Mouse (Mus musculus): ENCODE data around the gene Spo11. TPM values are rescaled to one million over a fixed set of nuclear protein-coding genes. Genes with fewer than 3 reads are reported as not detected.

The Spo11 gene
- polyA plus RNA-seq, 1 experiment from 2014 or later = 1.7 TPM

DNA sequence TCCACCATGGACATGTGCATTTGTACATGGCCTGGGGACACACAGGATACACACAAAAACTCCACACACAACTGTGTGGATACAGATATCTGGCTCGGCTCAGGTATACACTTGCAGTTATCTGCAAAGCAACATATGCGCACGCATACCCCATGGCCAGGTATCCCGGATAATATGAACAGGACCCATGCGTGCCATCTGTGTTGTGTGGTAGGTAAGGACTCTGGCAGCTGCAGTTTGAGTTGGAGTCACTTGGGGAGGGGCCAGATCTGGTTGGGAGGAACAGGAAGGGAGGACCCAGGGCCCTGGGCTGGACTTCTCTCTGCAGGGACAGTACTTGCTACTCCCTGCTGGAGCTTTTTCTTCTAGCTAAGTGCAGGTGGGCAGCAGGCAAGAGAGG, 58.2 kb downstream of the Spo11 start:
- no peaks in the 10 kb centered on the region for H3K27me3 ChIP-seq (ENCODE audit: control insufficient read depth, insufficient read depth, low read length)
- H3K27ac ChIP-seq (replicated peaks; ENCODE audit: low read depth, low read length) = no peak overlapping the region
- no peak overlapping the region for H3K9ac ChIP-seq (ENCODE audit: low read length)
- H3K4me2 ChIP-seq (ENCODE audit: low read depth, severe bottlenecking) = no peak overlapping the region
- no peaks in the 10 kb centered on the region for H3K4me1 ChIP-seq (ENCODE audit: control insufficient read depth, insufficient read depth, low read length)
- H3K4me3 ChIP-seq (ENCODE audit: low read depth, low read length) = no peak overlapping the region
- ATAC-seq (ENCODE audit: insufficient number of reproducible peaks, low FRiP score, low TSS enrichment, low read depth) (no peak), DNase-seq (ENCODE audit: low spot score) (no peak)
- 90% methylated on average over 5 of the region's 5 CpGs for WGBS
- H3K9me3 ChIP-seq (ENCODE audit: control insufficient read depth, low read length) = no peaks in the 10 kb centered on the region
- peaks cover 28% of the 10 kb centered on the region for H3K36me3 ChIP-seq (ENCODE audit: control insufficient read depth, insufficient read depth, low read length)

- Histone ChIP-seq H3K27ac (replicated peaks; ENCODE audit: low read depth, low read length) (no peak overlapping the region), H3K9ac (ENCODE audit: low read length) (no peak overlapping the region), H3K4me1 (ENCODE audit: control insufficient read depth, insufficient read depth, low read length) (no peaks in the 10 kb centered on the region), H3K9me3 (ENCODE audit: control insufficient read depth, low read length) (no peaks in the 10 kb centered on the region), H3K4me3 (ENCODE audit: low read depth, low read length) (no peak overlapping the region), H3K27me3 (ENCODE audit: control insufficient read depth, insufficient read depth, low read length) (no peaks in the 10 kb centered on the region), H3K36me3 (ENCODE audit: control insufficient read depth, insufficient read depth, low read length) (peaks cover 25% of the 10 kb centered on the region), H3K4me2 (ENCODE audit: low read depth, severe bottlenecking) (no peak overlapping the region)
- WGBS = 91% methylated on average over 5 of the region's 5 CpGs
- DNase-seq (ENCODE audit: low spot score) = no peak
- no peak for ATAC-seq (ENCODE audit: insufficient number of reproducible peaks, low FRiP score, low TSS enrichment, low read depth)
Measured at GRCm38 (mm10) chr2:173036055-173036454, 58.6 kb downstream of the Spo11 start.

DNA sequence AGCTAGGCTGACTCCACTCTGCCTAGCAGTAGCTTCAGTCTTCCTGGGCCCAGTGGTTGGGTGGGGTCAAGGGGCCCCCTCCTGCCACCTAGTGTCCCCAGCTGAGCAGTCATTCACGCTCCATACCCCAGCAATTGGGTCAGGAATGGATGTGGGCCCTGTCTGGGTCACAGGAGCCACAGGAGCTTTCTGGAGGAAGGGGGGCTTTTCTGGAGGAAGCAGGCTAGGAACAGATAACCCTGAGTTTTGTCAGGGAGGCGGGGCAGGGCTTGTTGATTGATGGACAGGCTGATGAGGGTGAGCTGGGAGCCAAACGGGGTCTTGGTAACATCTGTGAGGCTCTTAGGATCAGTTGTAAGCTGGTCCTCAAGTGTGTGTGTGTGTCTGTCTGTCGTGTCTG, 59.1 kb downstream of the Spo11 start:
- no peak for DNase-seq (ENCODE audit: low spot score)
- H3K4me2 ChIP-seq (ENCODE audit: low read depth, severe bottlenecking) = no peak overlapping the region
- no peak overlapping the region for H3K9ac ChIP-seq (ENCODE audit: low read length)
- 44% methylated on average over 4 of the region's 4 CpGs for WGBS
- no peak overlapping the region for H3K27ac ChIP-seq (replicated peaks; ENCODE audit: low read depth, low read length)
- no peaks in the 10 kb centered on the region for H3K9me3 ChIP-seq (ENCODE audit: control insufficient read depth, low read length)
- ATAC-seq (ENCODE audit: insufficient number of reproducible peaks, low FRiP score, low TSS enrichment, low read depth) = no peak
- no peaks in the 10 kb centered on the region for H3K27me3 ChIP-seq (ENCODE audit: control insufficient read depth, insufficient read depth, low read length)
- H3K36me3 ChIP-seq (ENCODE audit: control insufficient read depth, insufficient read depth, low read length) = peaks cover 22% of the 10 kb centered on the region
- H3K4me3 ChIP-seq (ENCODE audit: low read depth, low read length) = no peak overlapping the region
- no peaks in the 10 kb centered on the region for H3K4me1 ChIP-seq (ENCODE audit: control insufficient read depth, insufficient read depth, low read length)

DNA sequence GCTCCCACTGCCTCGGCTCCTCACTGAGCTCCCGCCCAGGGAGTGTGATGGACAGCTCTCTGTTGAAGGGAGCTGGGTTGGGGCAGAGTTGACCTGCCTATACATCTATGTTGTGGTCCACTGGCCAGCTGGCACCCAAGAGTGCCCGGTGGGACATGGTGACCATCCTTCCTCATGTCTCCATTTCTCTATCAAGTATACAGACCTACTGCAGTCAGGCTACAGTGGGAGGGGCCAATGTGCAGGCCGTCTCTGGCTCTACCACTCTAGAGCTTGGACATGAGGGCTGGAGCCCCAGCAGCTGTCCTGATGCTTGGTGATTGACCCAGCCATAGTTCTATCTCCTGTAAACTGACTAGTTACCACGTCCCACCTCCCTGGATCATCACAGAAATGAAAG, 59.8 kb downstream of the Spo11 start:
- Histone ChIP-seq H3K4me3 (ENCODE audit: low read depth, low read length) (no peak overlapping the region), H3K9ac (ENCODE audit: low read length) (no peak overlapping the region), H3K4me2 (ENCODE audit: low read depth, severe bottlenecking) (no peak overlapping the region), H3K9me3 (ENCODE audit: control insufficient read depth, low read length) (no peaks in the 10 kb centered on the region), H3K27ac (replicated peaks; ENCODE audit: low read depth, low read length) (0 out of 2 replicates have a peak overlapping the region, but pooled peaks have one; percentile 23), H3K27me3 (ENCODE audit: control insufficient read depth, insufficient read depth, low read length) (no peaks in the 10 kb centered on the region), H3K4me1 (ENCODE audit: control insufficient read depth, insufficient read depth, low read length) (no peaks in the 10 kb centered on the region), H3K36me3 (ENCODE audit: control insufficient read depth, insufficient read depth, low read length) (peaks cover 18% of the 10 kb centered on the region)
- DNase-seq (ENCODE audit: low spot score) (no peak), ATAC-seq (ENCODE audit: insufficient number of reproducible peaks, low FRiP score, low TSS enrichment, low read depth) (no peak)
- WGBS = 83% methylated on average over 5 of the region's 5 CpGs

DNA sequence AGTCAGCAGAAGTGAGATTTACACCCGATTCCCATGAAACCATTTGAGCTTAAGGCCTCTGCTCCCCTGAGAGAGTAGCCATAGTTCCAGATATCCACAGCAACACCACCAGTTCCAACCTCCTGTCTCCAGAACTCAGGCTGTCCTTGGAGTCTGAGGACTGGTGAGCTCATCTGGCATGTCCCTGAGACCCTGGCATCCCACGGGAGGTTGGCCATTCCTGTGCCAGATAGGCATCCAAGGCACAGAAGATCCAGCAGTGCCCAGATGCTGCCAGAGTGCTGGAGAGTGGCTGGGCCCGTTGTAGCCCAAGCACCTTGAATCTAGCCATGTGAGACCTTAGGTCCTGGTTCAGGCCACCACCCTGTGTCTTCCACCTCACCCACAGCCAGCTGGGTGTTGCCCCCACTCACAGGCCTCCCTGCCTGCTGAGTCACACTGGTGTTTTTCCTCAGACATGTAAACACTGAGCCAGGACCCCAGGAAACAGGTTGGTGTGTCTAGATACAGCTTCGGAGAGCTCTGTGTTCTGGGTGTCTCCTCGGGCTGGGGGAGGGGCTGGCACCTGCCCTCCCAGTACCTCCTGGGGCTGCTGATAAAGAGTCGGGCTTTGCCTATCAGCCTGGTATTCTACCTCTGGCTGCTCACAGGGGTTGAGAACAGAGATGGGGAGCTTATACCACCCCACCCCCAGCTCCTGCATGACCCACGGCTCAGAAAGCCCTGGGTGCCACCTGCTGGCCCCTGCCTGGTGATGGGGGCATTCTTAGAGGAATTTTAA, 60.5 kb downstream of the Spo11 start:
- 0 out of 2 replicates have a peak overlapping the region, but pooled peaks have one; percentile 23 for H3K27ac ChIP-seq (replicated peaks; ENCODE audit: low read depth, low read length)
- no peak overlapping the region for H3K9ac ChIP-seq (ENCODE audit: low read length)
- no peak overlapping the region for H3K4me3 ChIP-seq (ENCODE audit: low read depth, low read length)
- WGBS = 79% methylated on average over 7 of the region's 7 CpGs
- H3K9me3 ChIP-seq (ENCODE audit: control insufficient read depth, low read length) = no peaks in the 10 kb centered on the region
- DNase-seq (ENCODE audit: low spot score) (no peak), ATAC-seq (ENCODE audit: insufficient number of reproducible peaks, low FRiP score, low TSS enrichment, low read depth) (no peak)
- H3K4me2 ChIP-seq (ENCODE audit: low read depth, severe bottlenecking) = no peak overlapping the region
- H3K4me1 ChIP-seq (ENCODE audit: control insufficient read depth, insufficient read depth, low read length) = no peaks in the 10 kb centered on the region
- no peaks in the 10 kb centered on the region for H3K27me3 ChIP-seq (ENCODE audit: control insufficient read depth, insufficient read depth, low read length)
- H3K36me3 ChIP-seq (ENCODE audit: control insufficient read depth, insufficient read depth, low read length) = peaks cover 15% of the 10 kb centered on the region

DNA sequence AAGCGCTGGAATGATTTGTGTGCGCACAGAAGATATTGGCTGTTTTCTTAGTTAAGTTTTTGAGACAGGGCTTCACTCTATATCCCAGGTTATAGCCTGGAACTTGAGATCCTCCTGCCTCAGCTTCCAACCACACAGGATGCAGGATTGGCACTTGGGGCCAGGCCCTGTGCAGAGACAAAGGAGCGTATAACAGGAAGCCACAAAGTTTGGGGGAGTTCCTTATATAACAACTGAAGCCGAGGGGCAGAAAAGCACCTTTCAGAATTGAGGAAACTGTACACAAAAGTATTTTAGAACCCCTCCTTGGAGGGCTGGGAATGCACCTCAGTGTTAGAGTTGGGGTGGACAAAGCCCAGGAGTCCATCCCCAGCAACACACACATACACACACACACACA, 61.5 kb downstream of the Spo11 start:
- Histone ChIP-seq H3K4me3 (ENCODE audit: low read depth, low read length) (no peak overlapping the region), H3K4me1 (ENCODE audit: control insufficient read depth, insufficient read depth, low read length) (no peaks in the 10 kb centered on the region), H3K36me3 (ENCODE audit: control insufficient read depth, insufficient read depth, low read length) (peaks cover 7% of the 10 kb centered on the region), H3K9ac (ENCODE audit: low read length) (no peak overlapping the region), H3K4me2 (ENCODE audit: low read depth, severe bottlenecking) (no peak overlapping the region), H3K27me3 (ENCODE audit: control insufficient read depth, insufficient read depth, low read length) (no peaks in the 10 kb centered on the region), H3K9me3 (ENCODE audit: control insufficient read depth, low read length) (no peaks in the 10 kb centered on the region), H3K27ac (replicated peaks; ENCODE audit: low read depth, low read length) (no peak overlapping the region)
- DNase-seq (ENCODE audit: low spot score) (no peak), ATAC-seq (ENCODE audit: insufficient number of reproducible peaks, low FRiP score, low TSS enrichment, low read depth) (no peak)
- WGBS = 93% methylated on average over 4 of the region's 4 CpGs

GRCm38 (mm10) chr2:173040803-173041202, 63.3 kb downstream of the Spo11 start:
- WGBS = 87% methylated on average over 3 of the region's 3 CpGs
- Histone ChIP-seq H3K4me2 (ENCODE audit: low read depth, severe bottlenecking) (no peak overlapping the region), H3K27ac (replicated peaks; ENCODE audit: low read depth, low read length) (no peak overlapping the region), H3K9me3 (ENCODE audit: control insufficient read depth, low read length) (no peaks in the 10 kb centered on the region), H3K4me3 (ENCODE audit: low read depth, low read length) (no peak overlapping the region), H3K4me1 (ENCODE audit: control insufficient read depth, insufficient read depth, low read length) (no peaks in the 10 kb centered on the region), H3K36me3 (ENCODE audit: control insufficient read depth, insufficient read depth, low read length) (peaks cover 1% of the 10 kb centered on the region; the same call in 1 of the 2 replicates), H3K27me3 (ENCODE audit: control insufficient read depth, insufficient read depth, low read length) (no peaks in the 10 kb centered on the region), H3K9ac (ENCODE audit: low read length) (no peak overlapping the region)
- DNase-seq (ENCODE audit: low spot score) (no peak), ATAC-seq (ENCODE audit: insufficient number of reproducible peaks, low FRiP score, low TSS enrichment, low read depth) (no peak)

- no peaks in the 10 kb centered on the region for H3K27me3 ChIP-seq (ENCODE audit: control insufficient read depth, insufficient read depth, low read length)
- H3K4me2 ChIP-seq (ENCODE audit: low read depth, severe bottlenecking) = no peak overlapping the region
- ATAC-seq (ENCODE audit: insufficient number of reproducible peaks, low FRiP score, low TSS enrichment, low read depth) (no peak), DNase-seq (ENCODE audit: low spot score) (no peak)
- H3K4me3 ChIP-seq (ENCODE audit: low read depth, low read length) = no peak overlapping the region
- H3K9ac ChIP-seq (ENCODE audit: low read length) = no peak overlapping the region
- no peaks in the 10 kb centered on the region for H3K36me3 ChIP-seq (ENCODE audit: control insufficient read depth, insufficient read depth, low read length)
- H3K9me3 ChIP-seq (ENCODE audit: control insufficient read depth, low read length) = no peaks in the 10 kb centered on the region
- WGBS = 63% methylated on average over 5 of the region's 5 CpGs
- H3K27ac ChIP-seq (replicated peaks; ENCODE audit: low read depth, low read length) = no peak overlapping the region
- no peaks in the 10 kb centered on the region for H3K4me1 ChIP-seq (ENCODE audit: control insufficient read depth, insufficient read depth, low read length)
Measured at GRCm38 (mm10) chr2:173041242-173041641, 63.7 kb downstream of the Spo11 start.

- ATAC-seq (ENCODE audit: insufficient number of reproducible peaks, low FRiP score, low TSS enrichment, low read depth) (no peak), DNase-seq (ENCODE audit: low spot score) (no peak)
- H3K27me3 ChIP-seq (ENCODE audit: control insufficient read depth, insufficient read depth, low read length) = no peaks in the 10 kb centered on the region
- no peaks in the 10 kb centered on the region for H3K4me1 ChIP-seq (ENCODE audit: control insufficient read depth, insufficient read depth, low read length)
- H3K4me3 ChIP-seq (ENCODE audit: low read depth, low read length) = no peak overlapping the region
- H3K4me2 ChIP-seq (ENCODE audit: low read depth, severe bottlenecking) = no peak overlapping the region
- no peaks in the 10 kb centered on the region for H3K36me3 ChIP-seq (ENCODE audit: control insufficient read depth, insufficient read depth, low read length)
- H3K27ac ChIP-seq (replicated peaks; ENCODE audit: low read depth, low read length) = no peak overlapping the region
- no peak overlapping the region for H3K9ac ChIP-seq (ENCODE audit: low read length)
- 94% methylated on average over 1 of the region's 1 CpGs for WGBS
- H3K9me3 ChIP-seq (ENCODE audit: control insufficient read depth, low read length) = no peaks in the 10 kb centered on the region
Measured at GRCm38 (mm10) chr2:173041893-173042292, 64.4 kb downstream of the Spo11 start.
